Mouse (Mus musculus) right cerebral cortex, postnatal 10 days (tissue): Measurements from ENCODE around the gene Traf4.

Experiments
- DNase-seq, 2 experiments: peaks; one replicate each; pipeline ENCODE4 v3.0.0; 2021; ENCODE audit warnings: low spot score in 2 of 2

Gene Traf4

DNA sequence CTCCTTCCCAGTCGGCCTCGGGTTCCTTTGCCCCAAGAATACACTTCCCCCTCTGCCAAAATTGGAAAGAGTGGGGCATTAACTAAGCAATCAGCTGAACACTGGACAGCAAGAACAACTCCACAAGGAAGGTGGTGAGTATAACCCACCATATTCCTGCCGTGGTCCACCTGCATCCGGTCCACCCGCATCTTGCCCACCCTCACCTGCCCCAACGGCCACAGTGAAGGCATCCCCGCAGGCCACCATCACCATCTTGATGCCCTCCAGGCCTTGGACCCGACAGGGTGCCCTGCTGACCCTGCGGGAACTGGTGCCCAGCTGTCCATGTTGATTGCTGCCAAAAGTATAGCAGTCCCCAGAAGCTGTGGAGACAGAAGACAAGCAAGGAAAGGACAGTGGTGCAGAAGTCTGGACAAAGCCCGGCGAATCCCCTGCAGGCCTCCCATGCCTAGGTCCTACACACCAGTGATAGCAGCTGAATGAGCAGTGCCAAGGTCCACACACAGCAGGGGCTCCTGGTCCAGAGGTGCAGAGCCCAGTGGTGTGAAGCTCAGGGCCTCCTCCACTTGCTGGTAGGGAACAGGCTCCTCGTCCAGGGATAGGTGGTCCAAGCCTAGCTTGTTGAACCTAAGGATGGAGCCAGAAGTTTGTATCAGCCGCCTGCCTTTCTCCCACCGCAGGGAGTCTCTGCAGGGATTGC is 2.0 kb upstream of the Traf4 start:
- DNase-seq: no peak

DNA sequence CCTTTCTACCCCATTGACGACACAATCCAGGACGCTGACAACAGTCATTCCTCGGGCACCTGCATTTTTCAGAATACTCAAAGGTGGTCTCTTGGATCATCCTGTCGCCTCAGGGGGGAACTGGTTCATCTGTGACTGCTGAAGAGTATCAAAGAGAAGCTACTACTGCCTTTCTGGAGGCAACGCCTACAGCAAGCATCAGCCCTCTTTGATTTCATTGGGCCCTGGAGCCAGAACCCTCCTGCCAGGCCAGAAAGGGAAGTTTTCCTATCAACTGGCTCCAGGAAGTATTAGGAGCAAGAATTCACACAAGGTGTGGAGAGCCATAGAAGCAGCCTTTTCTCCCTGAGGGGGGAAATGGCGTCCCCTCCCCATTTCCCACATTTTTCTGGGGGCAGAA is 1.3 kb upstream of the Traf4 start:
- DNase-seq: no peak

DNA sequence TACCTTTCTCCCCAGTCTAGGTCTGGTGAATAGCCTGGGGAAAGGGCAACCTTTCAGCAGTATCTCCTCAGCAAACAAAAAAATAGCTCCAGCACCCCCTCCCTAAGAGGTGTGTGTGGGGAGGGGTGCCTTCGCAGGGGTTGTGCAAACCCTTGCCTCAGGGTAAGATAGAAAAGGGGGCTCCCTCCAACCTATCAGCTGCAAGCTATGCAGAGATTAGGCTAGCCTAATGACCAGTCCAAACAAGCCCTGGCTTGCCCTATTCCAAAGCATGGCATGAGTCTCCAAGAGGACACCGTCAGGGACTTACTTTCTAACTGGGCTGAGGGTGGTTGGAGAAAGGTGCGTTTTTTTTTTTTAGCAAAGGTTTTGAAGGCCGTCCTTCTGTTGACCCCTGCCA is 772 bp upstream of the Traf4 start:
- DNase-seq: no peak

DNA sequence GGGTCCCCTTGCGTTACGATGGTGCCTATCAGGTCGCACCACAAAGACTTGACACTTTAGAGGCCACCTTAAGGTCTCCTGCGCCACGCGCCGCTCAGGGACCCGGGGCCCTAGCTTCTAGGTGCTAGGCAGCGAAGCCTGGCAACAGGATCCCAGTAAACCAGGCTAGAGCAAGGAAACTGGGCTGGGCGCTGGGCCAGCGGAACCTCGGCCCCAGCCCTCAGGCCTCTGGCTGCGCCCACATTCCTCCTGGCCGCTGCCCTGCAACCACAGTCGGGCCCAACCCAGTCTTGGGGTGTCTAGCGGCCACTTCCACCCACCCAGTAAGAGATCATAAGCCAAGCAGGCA is 346 bp upstream of the Traf4 start:
- DNase-seq: peak; percentile 72 to 78

DNA sequence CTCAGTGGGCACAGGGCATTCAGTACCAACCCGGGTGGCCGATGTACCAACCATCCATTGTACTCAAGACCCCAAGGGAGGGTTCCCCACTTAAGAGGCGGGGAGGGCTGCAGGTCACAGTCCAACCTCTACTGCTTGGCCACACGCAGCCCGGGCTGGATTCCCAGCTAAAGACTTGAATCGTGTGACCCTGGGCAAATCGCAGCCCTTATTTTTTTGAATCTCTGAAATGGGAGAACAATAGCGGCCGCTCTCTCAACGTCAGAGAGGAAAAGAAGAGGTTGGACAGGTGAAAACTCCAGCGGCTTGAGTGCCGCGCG is 825 bp downstream of the Traf4 start:
- no peak for DNase-seq

DNA sequence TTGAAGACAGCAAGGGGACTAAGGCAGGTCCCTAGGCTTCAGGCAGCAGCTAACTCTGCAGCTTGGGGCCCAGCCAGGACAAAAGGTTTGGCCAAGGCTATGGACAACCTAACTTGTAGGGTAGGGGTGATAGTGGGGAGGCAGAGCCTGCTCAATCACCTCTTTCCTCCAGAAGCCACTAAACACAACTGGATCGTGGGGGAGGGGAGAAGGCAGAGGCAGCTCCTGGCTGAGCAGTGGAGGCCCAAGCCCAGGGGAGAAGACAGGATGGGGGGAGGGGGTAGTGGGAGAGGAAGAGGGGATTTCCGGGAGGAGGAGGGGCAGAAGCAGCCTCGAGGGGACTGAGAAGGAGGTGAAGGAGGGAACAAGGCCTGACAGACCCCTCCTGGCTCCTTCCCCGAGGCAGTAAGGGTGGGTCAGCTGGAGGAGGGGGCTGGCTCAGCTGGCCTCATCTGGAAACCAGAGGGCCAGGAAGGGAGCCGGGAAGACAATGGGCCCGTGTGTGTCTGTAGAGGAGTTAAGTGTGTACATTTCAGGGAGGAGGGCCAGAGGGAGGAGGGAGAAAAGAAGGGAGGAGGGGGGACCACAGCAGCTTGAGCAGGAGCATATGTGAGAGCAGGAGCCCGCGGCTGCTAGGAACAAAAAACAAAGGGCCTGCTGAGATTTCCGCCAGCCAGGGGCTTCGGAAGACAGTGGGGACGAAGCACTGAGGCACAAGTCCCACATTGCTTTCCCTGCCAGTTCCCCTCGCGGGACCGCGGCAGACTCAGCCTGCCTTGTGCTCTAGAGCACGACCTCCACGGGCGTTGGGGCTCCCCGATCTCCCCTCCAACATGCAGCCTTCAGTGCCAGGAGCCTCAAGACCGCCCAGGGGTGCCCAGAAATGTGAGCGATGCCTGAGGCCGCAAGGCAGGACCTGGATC is 1.4 kb downstream of the Traf4 start:
- peak; percentile 72 to 84 for DNase-seq

DNA sequence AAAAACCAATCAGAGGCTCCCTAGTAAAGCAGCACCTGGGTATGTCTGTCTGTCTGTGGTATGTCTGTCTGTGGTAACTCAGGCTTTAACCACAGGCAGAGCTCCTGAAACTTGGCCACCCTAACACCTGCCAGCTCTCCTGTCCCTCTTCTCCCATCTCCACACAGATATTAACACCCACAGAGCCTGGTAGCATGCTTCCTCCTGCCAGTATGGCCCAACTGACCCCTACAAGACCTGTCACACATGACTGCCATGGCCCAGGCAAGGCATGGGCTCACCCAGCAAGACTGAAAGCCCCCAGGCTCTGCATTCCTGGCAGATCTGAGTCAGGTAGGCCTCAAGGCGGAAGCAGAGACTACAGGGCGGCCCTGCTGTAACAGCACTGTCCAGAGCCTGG is 2.3 kb downstream of the Traf4 start:
- no peak for DNase-seq

DNA sequence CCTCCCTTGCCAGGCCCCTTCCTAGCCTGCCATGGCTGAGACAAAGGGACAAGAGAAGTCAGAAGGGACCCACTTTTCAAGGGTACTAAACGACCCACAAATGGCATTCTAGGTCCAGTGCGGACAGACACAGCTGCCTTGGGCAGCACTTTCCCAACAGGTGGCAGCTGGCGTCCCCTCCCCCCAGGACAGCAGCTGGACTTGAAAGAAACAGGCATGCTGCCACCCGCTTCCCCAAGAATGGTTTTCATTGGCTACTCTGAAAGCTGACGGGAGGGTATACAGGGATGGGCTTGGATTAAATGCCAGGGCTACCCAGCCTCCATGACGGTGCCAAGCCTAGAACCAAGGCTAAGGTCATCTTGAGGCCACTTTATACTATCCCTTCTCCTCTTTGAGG is 2.9 kb downstream of the Traf4 start:
- peak; percentile 85 to 90 for DNase-seq

DNA sequence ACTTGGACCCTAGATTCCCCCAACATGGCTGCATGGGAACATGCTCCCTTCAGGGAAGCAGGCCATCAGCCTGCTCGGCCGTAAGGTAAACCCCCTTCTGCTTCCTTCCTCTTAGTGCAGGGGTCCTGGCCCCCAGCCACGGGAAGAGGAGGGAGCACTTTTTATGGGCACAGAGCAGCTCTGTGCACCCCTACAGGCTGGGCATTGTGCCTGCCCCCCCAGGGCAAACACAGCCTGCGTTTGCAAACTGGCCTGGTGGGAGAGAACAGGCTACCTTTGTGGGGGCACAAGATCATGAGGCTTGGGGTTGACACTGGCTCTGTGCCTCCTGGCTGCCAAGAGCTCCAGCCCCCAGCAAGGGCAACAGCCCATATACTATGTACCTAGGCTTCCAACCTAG is 3.4 kb downstream of the Traf4 start:
- DNase-seq: peak; percentile 83

DNA sequence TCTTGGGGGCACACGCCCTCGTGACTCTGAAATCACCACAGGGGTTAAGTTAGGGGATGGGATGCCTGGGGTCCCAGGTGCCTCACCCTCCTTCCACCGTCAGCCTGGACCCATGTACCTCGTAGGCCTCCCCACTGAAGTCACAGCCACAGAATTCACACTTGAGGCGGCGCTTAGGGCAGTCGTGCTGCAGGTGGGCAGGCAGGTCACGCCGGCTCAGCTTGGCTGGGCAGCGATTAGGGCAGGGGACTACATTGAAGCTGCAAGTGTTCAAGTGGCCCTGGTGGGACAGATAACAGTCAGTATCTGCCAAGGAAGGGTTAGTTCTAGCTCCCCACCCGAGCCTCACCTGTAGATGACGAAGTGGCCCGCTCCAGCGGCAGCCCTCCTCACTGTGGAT is 4.2 kb downstream of the Traf4 start:
- no peak for DNase-seq

DNA sequence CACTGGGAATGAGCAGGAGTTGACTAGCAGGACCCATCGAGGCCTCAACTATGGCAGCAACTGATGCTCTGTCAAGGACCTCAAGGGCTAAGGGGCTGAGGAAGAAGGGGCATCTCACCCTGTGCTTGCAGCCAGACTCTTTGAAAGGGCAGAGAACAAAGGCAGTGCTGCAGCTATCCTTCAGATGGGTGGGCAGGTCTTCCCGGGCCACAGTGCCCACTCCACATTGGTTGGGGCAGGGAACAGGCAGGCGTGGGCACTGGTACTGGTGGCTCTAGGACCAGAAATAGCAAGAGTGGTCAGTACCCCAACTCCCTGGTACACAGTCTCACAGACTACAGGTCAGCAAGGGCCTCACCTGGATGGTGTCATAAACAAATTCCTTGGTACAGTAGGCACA is 4.7 kb downstream of the Traf4 start:
- DNase-seq: no peak

DNA sequence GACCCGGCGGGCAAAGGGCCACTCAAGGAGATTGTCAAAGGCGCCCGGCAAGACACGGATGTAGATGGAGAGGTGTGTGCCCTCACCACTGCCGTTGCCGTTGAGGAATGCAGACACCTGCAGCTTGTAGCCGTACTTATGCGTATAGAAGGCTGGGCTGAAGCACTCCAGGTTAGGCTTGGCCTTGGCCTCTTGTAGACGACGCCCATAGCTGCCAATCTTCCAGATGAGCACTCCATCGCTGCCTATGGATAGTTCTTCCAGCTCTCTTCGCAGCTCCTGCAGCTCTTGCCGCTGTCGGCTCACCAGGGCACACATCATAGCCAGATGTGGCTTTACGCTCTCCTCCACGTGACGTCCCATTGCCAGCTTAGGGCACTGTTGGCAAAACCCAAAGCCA is 5.2 kb downstream of the Traf4 start:
- DNase-seq: no peak

DNA sequence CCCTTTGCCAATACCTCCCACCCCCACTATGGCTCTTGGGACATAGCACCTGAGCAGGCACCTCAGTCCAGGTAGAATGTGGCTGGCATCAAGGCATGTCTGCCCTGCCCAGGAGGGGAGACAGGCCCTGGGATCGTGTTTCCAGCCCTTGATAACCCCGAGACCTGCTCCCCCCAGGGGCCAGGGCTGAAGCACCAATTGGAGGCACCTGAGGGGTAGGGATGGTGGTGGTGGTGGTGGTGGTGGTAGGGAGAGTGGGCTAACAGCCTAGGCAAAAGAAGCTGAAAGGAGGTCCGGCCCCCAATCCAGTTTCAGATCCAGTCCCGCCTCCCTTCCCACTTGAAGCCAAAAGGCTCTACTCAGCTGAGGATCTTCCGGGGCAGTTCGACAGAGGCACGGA is 5.8 kb downstream of the Traf4 start:
- peak in 1 of 2 experiments; percentile 35 for DNase-seq

DNA sequence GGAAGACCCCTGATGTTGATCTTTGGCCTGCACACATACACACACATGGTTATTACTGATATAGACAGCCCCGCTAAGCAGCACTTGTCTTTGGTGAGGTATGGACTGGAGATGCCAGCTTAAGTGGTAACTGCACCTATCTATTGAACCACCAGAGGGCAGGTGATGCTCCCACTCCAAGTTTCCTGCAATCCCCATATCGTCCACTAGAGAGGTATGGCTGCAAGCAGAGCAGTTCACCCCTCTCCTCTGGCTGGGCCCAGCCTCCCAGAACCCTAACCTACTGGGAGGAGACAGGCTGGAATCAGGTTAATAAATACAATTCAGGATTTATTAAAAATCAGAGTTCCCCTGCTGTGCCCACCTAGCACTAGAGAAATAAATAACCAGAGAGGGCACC is 6.3 kb downstream of the Traf4 start:
- DNase-seq: peak; percentile 84

DNA sequence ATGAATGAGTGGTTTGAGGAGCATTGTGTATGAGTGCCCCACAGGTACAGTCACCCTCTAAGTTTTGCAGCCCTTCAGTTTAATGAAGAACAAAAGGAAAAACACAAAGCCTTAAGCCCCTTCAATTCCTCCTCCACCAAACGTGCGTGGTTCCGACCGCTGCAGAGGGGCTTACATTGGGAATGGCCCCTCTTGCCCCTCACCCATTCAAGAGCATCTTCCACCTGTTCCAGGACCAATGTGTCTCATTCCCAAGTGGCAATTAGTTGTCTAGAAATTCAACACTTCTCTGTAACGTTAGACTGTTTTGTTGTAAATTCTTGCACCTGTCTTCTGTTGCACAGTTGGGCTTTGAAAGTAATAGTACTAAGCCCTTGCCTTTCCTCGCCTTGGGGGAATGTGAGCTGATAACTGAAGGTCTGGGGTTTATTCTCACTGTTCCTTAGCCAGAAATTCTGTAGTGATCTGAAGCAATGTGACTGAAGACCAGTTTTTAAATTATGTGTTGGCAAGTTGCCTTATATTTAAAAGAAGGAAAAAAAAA is 9.2 kb downstream of the Traf4 start:
- no peak for DNase-seq

DNA sequence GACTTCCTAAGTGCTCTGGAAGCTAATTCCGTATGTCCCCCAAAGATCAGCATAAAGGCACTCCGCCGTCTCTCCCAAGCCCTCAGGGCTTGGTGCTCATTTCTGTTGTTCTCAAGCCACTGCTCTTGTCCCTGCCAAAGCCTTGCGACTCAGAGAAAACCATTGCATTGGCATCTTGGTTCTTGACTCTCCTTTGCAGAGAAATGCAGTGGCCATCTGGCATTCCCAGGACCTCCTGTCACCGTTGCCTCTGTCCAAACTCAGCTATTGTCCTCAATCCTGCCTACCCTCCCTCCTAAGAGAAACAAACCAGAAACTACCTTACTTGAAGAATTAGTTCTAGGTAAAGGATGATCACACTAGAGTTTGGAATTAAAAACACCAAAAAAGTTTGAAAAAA is 9.7 kb downstream of the Traf4 start:
- DNase-seq: no peak

DNA sequence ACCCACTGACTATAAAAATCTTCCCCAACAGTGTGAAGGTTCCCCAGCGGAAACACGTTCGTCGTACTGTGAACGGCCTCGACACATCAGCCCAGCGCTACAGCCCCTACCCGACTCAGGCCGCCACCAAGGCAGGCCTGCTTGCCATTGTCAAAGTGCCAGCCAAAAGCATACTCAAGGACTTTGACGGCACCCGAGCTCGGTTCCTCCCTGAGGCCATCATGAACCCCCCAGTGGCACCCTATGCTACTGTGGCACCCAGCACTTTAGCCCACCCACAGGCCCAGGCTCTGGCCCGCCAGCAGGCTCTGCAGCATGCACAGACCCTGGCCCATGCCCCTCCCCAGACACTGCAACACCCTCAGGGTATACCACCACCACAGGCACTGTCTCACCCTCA is 11.6 kb downstream of the Traf4 start:
- DNase-seq: peak; percentile 39 to 52

DNA sequence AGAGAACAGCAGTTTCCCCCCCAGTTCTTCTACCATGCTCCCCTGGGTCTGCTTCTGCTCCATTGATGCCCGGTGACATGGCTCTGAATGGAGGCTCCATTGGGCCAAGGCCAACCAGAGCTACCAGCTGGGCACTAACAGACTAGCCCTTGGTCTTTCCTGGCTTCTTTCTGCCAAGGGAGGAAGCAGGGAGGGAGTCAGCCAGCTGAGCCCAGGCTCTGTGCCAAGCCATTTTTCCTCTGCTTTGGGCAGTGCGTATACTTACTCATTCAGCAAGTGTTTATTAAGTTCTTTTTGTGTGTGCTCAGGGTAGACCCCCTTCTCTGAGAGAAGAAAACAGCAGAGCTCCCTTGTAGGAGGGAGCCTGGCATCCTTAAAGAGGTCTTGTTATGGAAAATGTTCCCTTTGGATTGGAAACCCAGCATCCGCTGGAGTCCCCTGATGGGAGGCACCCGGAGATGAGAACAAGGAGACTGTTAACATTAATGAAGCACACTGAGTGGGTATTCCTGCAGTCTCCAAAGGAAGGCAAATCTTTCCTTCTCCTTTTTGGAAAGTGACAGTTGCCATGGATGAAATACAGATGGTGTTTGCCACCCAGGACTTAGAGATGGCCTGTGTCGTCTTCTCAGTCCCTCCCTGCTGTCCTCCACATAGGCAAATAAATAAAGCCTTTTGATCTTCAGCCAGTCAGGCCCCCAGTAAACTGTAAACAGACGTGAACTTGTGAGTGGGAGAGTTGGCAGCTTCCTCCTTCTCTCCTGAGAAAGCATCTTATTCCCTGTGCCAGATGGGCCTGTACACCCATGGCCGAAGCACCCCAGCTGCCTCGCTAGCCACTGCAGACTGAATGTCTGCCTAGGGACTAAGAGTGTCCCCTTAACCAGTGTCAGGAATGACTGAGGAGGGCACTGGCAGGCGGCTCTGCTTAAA is 12.8 kb downstream of the Traf4 start:
- peak; percentile 93 to 95 for DNase-seq

DNA sequence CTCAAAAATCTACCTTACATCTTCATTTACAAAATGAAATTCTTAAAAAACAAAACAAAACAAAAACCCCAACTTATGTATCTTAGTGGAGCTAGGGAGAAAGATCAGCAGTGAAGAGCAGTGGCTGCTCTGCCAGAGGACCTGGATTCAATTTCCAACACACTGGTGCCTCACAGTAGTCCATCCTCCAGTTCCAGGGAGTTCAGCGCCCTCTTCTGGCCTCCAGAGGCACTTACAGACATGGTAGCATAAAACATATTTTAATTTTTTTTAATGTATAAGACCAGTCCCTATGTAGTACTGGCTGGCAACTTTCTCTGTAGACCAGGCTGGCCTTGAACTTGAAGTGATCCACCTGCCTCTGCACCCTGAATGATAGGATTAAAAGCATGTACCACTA is 14.2 kb downstream of the Traf4 start:
- peak in 1 of 2 experiments; percentile 50 for DNase-seq

DNA sequence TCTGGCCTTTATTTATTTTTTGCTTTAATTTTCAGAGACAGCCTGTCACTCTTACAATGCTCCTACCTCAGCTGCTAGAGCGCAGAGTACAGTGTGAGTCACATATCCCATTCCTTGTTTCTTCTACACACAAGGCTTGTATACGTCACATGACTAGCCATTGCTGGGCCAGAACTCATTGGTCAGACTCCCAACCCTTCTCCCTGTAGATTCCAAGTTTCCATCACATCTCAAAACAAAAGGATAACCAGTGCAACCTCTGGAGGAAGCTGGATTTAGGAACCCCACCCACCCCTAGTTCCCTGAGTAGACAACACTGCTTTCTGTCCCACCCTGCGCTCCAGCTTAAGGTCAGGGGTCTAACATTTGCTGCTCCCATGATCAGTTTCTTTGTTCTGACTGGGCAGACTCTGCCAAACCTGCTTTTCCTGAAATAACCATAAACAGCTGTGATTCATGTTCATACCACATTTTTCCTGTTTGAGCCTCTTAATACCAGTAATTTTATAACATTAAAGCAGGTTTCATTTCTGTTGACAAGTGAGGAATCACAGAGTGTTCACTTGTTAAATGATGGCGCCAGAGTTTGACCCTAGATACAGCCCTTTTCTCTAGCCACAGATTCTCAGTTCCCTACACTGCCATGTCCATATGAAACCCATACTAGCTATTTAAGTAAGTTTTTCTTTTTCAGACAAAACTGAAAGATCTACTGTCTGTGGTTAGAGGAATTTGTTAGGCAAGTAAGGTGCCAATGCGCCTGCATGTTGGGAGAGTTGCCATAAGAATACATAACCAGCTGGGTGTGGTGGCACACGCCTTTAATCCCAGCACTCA is 18.5 kb downstream of the Traf4 start:
- no peak for DNase-seq

DNA sequence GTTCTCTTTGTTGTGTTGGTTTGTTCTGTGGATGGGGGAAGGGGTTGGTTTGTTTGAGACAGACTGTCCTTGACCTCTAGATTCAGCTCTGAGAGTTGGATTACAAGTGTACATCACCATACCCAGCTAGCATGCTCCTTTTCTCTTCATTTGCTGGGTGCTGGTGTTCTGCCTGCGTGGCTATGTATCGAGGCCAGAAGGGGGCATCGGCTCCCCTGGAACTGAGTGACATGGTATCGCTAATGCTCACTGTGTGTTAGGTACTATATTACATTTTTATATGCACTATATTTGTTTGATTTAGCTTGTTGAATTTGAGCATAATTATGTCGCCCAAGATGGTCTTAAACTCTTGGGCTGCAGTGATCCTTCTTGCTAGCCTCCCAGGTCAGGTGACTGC is 19.2 kb downstream of the Traf4 start:
- no peak for DNase-seq
